Mouse (Mus musculus): ENCODE measurements around the gene Amigo2. TPM values are rescaled to one million over a fixed set of nuclear protein-coding genes. Genes with fewer than 3 reads are reported as not detected.
"Not testable (repeated sequence)": the region's sequence is repeated elsewhere in the genome, so short reads cannot be mapped to it uniquely, and the experiment has no call there.

Gene Amigo2
- total RNA-seq, 2 experiments from 2014 or later = 5.3 to 6.6 TPM

- intact Hi-C loops (cut with DNase I) = loop anchor here (2.0 kb wide), 1 partner anchor 39 kb away; no protein-coding TSS in a partner anchor
- DNase-seq (ENCODE audit: low spot score in 2 of 2) = no peak
Observed at GRCm38 (mm10) chr15:97234076-97234475, 13.0 kb downstream of the Amigo2 start.

GRCm38 (mm10) chr15:97229494-97230077 is 17.5 kb downstream of the Amigo2 start:
- no peak for DNase-seq (ENCODE audit: low spot score in 2 of 2)
- intact Hi-C loops (cut with DNase I) = no loop called here

- no peak for DNase-seq (ENCODE audit: low spot score in 2 of 2)
- intact Hi-C loops (cut with DNase I) = no loop called here
Observed at GRCm38 (mm10) chr15:97224003-97224402, 23.1 kb downstream of the Amigo2 start.

- DNase-seq (ENCODE audit: low spot score in 2 of 2) = no peak
- intact Hi-C loops (cut with DNase I) = no loop called here
Observed at GRCm38 (mm10) chr15:97223431-97223830, 23.7 kb downstream of the Amigo2 start.

- DNase-seq (ENCODE audit: low spot score in 2 of 2) = no peak
- intact Hi-C loops (cut with DNase I) = no loop called here
Observed at GRCm38 (mm10) chr15:97216843-97217242, 30.2 kb downstream of the Amigo2 start.

- intact Hi-C loops (cut with DNase I) = no loop called here
- no peak for DNase-seq (ENCODE audit: low spot score in 2 of 2)
Observed at GRCm38 (mm10) chr15:97212501-97213477, 34.3 kb downstream of the Amigo2 start.

GRCm38 (mm10) chr15:97209754-97210153 is 37.3 kb downstream of the Amigo2 start:
- DNase-seq (ENCODE audit: low spot score in 2 of 2); intact Hi-C loops (cut with DNase I): not testable (repeated sequence)

- intact Hi-C loops (cut with DNase I) = no loop called here
- DNase-seq (ENCODE audit: low spot score in 2 of 2) = no peak
Observed at GRCm38 (mm10) chr15:97206506-97206905, 40.6 kb downstream of the Amigo2 start.

- DNase-seq (ENCODE audit: low spot score in 2 of 2) = no peak
- intact Hi-C loops (cut with DNase I) = no loop called here
Observed at GRCm38 (mm10) chr15:97205776-97206175, 41.3 kb downstream of the Amigo2 start.

- intact Hi-C loops (cut with DNase I) = no loop called here
- no peak for DNase-seq (ENCODE audit: low spot score in 2 of 2)
Observed at GRCm38 (mm10) chr15:97204889-97205288, 42.2 kb downstream of the Amigo2 start.

- no peak for DNase-seq (ENCODE audit: low spot score in 2 of 2)
- intact Hi-C loops (cut with DNase I) = loop anchor here (5.0 kb wide), 1 partner anchor 386 kb away; no protein-coding TSS in a partner anchor
Observed at GRCm38 (mm10) chr15:97196644-97197043, 50.4 kb downstream of the Amigo2 start.

- peak; percentile 49 to 77 for DNase-seq (ENCODE audit: low spot score in 2 of 2)
- intact Hi-C loops (cut with DNase I) = loop anchor here (1.0 to 5.0 kb wide), 3 partner anchors 39 to 468 kb away; no protein-coding TSS in a partner anchor
Observed at GRCm38 (mm10) chr15:97195628-97196027, 51.5 kb downstream of the Amigo2 start.

Other genes starting within 250 kb of the Amigo2 start
- gene Slc38a4, start 191.3 kb downstream of the Amigo2 start, total RNA-seq (2021) = 1 to 10 TPM; 1.2 to 1.4 TPM
- 1 to 10 TPM; 5.6 to 6.7 TPM for gene Pced1b, start 180 bp downstream of the Amigo2 start, total RNA-seq (2021)

Measured in left cerebral cortex, postnatal 25 days (tissue).